Mouse (Mus musculus): ENCODE results near the gene Lamtor1. TPM values are rescaled to one million over a fixed set of nuclear protein-coding genes. Genes with fewer than 3 reads are reported as not detected.
"Not testable (repeated sequence)": the region's sequence is repeated elsewhere in the genome, so short reads cannot be mapped to it uniquely, and the experiment has no call there.

Lamtor1 gene
- polyA plus RNA-seq, 1 experiment from 2014 or later: 119 TPM

- H3K9me3 ChIP-seq (ENCODE audit: control insufficient read depth, low read length): no peaks in the 10 kb centered on the region
- DNase-seq (ENCODE audit: low spot score) (no peak), ATAC-seq (ENCODE audit: low FRiP score, low TSS enrichment) (no peak)
- H3K4me2 ChIP-seq (replicated peaks; ENCODE audit: low read depth): no peak overlapping the region
- no peaks in the 10 kb centered on the region for H3K36me3 ChIP-seq (ENCODE audit: control insufficient read depth, insufficient read depth, low read length)
- H3K4me1 ChIP-seq (replicated peaks; ENCODE audit: control insufficient read depth, insufficient read depth): no peaks in the 10 kb centered on the region
- no peak overlapping the region for H3K27ac ChIP-seq (replicated peaks)
- no peaks in the 10 kb centered on the region for H3K27me3 ChIP-seq (ENCODE audit: control insufficient read depth, insufficient read depth, low read length)
- 80% methylated on average over 4 of the region's 4 CpGs for WGBS
- H3K4me3 ChIP-seq (ENCODE audit: low read depth, low read length): no peak overlapping the region
- no peak overlapping the region for H3K9ac ChIP-seq (ENCODE audit: low read length)
- no peak for TF ChIP-seq CTCF (IDR thresholded peaks at IDR 0.05; ENCODE audit: low read depth)
- TF ChIP-seq EP300 (optimal IDR thresholded peaks at IDR 0.05): no peak
Measured at GRCm38 (mm10) chr7:101935957-101936356, 30.3 kb downstream of the Lamtor1 start.

- Histone ChIP-seq H3K4me3 (ENCODE audit: low read depth, low read length) (no peak overlapping the region), H3K27me3 (ENCODE audit: control insufficient read depth, insufficient read depth, low read length) (no peaks in the 10 kb centered on the region), H3K4me2 (replicated peaks; ENCODE audit: low read depth) (no peak overlapping the region), H3K27ac (replicated peaks) (no peak overlapping the region), H3K9me3 (ENCODE audit: control insufficient read depth, low read length) (no peaks in the 10 kb centered on the region), H3K36me3 (ENCODE audit: control insufficient read depth, insufficient read depth, low read length) (no peaks in the 10 kb centered on the region), H3K4me1 (replicated peaks; ENCODE audit: control insufficient read depth, insufficient read depth) (no peaks in the 10 kb centered on the region), H3K9ac (ENCODE audit: low read length) (no peak overlapping the region)
- DNase-seq (ENCODE audit: low spot score): no peak
- TF ChIP-seq CTCF (IDR thresholded peaks at IDR 0.05; ENCODE audit: low read depth) (no peak), EP300 (optimal IDR thresholded peaks at IDR 0.05) (no peak)
- WGBS: 97% methylated on average over 4 of the region's 4 CpGs
- no peak for ATAC-seq (ENCODE audit: low FRiP score, low TSS enrichment)
Measured at GRCm38 (mm10) chr7:101936996-101937395, 31.3 kb downstream of the Lamtor1 start.

GRCm38 (mm10) chr7:101937569-101937968 lies 31.9 kb downstream of the Lamtor1 start:
- H3K9me3 ChIP-seq (ENCODE audit: control insufficient read depth, low read length): no peaks in the 10 kb centered on the region
- no peak for DNase-seq (ENCODE audit: low spot score)
- ATAC-seq (ENCODE audit: low FRiP score, low TSS enrichment): no peak
- H3K4me2 ChIP-seq (replicated peaks; ENCODE audit: low read depth): no peak overlapping the region
- H3K27me3 ChIP-seq (ENCODE audit: control insufficient read depth, insufficient read depth, low read length): no peaks in the 10 kb centered on the region
- H3K27ac ChIP-seq (replicated peaks): no peak overlapping the region
- H3K4me1 ChIP-seq (replicated peaks; ENCODE audit: control insufficient read depth, insufficient read depth): no peaks in the 10 kb centered on the region
- H3K9ac ChIP-seq (ENCODE audit: low read length): no peak overlapping the region
- 87% methylated on average over 4 of the region's 4 CpGs for WGBS
- no peaks in the 10 kb centered on the region for H3K36me3 ChIP-seq (ENCODE audit: control insufficient read depth, insufficient read depth, low read length)
- no peak overlapping the region for H3K4me3 ChIP-seq (ENCODE audit: low read depth, low read length)
- TF ChIP-seq CTCF (IDR thresholded peaks at IDR 0.05; ENCODE audit: low read depth) (no peak), EP300 (optimal IDR thresholded peaks at IDR 0.05) (no peak)

- DNase-seq (ENCODE audit: low spot score) (no peak), ATAC-seq (ENCODE audit: low FRiP score, low TSS enrichment) (no peak)
- H3K4me3 ChIP-seq (ENCODE audit: low read depth, low read length): no peak overlapping the region
- H3K9me3 ChIP-seq (ENCODE audit: control insufficient read depth, low read length): no peaks in the 10 kb centered on the region
- TF ChIP-seq EP300 (optimal IDR thresholded peaks at IDR 0.05) (no peak), CTCF (IDR thresholded peaks at IDR 0.05; ENCODE audit: low read depth) (no peak)
- H3K27ac ChIP-seq (replicated peaks): no peak overlapping the region
- 75% methylated on average over 2 of the region's 2 CpGs for WGBS
- no peaks in the 10 kb centered on the region for H3K36me3 ChIP-seq (ENCODE audit: control insufficient read depth, insufficient read depth, low read length)
- no peaks in the 10 kb centered on the region for H3K27me3 ChIP-seq (ENCODE audit: control insufficient read depth, insufficient read depth, low read length)
- no peaks in the 10 kb centered on the region for H3K4me1 ChIP-seq (replicated peaks; ENCODE audit: control insufficient read depth, insufficient read depth)
- H3K4me2 ChIP-seq (replicated peaks; ENCODE audit: low read depth): no peak overlapping the region
- H3K9ac ChIP-seq (ENCODE audit: low read length): no peak overlapping the region
Measured at GRCm38 (mm10) chr7:101938348-101938747, 32.6 kb downstream of the Lamtor1 start.

- H3K27ac ChIP-seq (replicated peaks): no peak overlapping the region
- H3K9ac ChIP-seq (ENCODE audit: low read length): no peak overlapping the region
- H3K4me3 ChIP-seq (ENCODE audit: low read depth, low read length): no peak overlapping the region
- H3K36me3 ChIP-seq (ENCODE audit: control insufficient read depth, insufficient read depth, low read length): no peaks in the 10 kb centered on the region
- H3K4me1 ChIP-seq (replicated peaks; ENCODE audit: control insufficient read depth, insufficient read depth): no peaks in the 10 kb centered on the region
- 88% methylated on average over 4 of the region's 4 CpGs for WGBS
- no peaks in the 10 kb centered on the region for H3K27me3 ChIP-seq (ENCODE audit: control insufficient read depth, insufficient read depth, low read length)
- no peak for TF ChIP-seq EP300 (optimal IDR thresholded peaks at IDR 0.05)
- TF ChIP-seq CTCF (IDR thresholded peaks at IDR 0.05; ENCODE audit: low read depth): no peak
- ATAC-seq (ENCODE audit: low FRiP score, low TSS enrichment): no peak
- H3K9me3 ChIP-seq (ENCODE audit: control insufficient read depth, low read length): no peaks in the 10 kb centered on the region
- no peak overlapping the region for H3K4me2 ChIP-seq (replicated peaks; ENCODE audit: low read depth)
- DNase-seq (ENCODE audit: low spot score): no peak
Measured at GRCm38 (mm10) chr7:101939758-101940157, 34.1 kb downstream of the Lamtor1 start.

GRCm38 (mm10) chr7:101949008-101949407 lies 43.3 kb downstream of the Lamtor1 start:
- H3K4me2 ChIP-seq (replicated peaks; ENCODE audit: low read depth); H3K9me3 ChIP-seq (ENCODE audit: control insufficient read depth, low read length); ATAC-seq (ENCODE audit: low FRiP score, low TSS enrichment); H3K4me3 ChIP-seq (ENCODE audit: low read depth, low read length); DNase-seq (ENCODE audit: low spot score); H3K27me3 ChIP-seq (ENCODE audit: control insufficient read depth, insufficient read depth, low read length); H3K4me1 ChIP-seq (replicated peaks; ENCODE audit: control insufficient read depth, insufficient read depth); H3K27ac ChIP-seq (replicated peaks); H3K36me3 ChIP-seq (ENCODE audit: control insufficient read depth, insufficient read depth, low read length); H3K9ac ChIP-seq (ENCODE audit: low read length): not testable (repeated sequence)
- WGBS: 84% methylated on average over 5 of the region's 5 CpGs
